Mouse (Mus musculus) common myeloid progenitor, adult 5-6 weeks (primary cell): ENCODE measurements around the gene Cdc42. TPM values are rescaled to one million over a fixed set of nuclear protein-coding genes. Genes with fewer than 3 reads are reported as not detected.

ENCODE experiments used
- ATAC-seq: replicated peaks from 2 replicates; pipeline ENCODE4 v1.8.0; 2016; ENCODE audit warnings: low read depth, mild to moderate bottlenecking, moderate TSS enrichment, inconsistent platforms; ENCODE audit not compliant: poor library complexity, severe bottlenecking
- total RNA-seq: library from RNA; stranded (forward); fragments of 200-1000, 187-1606 nt; gene quantifications from 2 replicates; pipeline ENCODE4 v1.2.3, GENCODE M21; 2017

Cdc42 gene
- 481 and 507 TPM in 2 replicates for total RNA-seq

DNA sequence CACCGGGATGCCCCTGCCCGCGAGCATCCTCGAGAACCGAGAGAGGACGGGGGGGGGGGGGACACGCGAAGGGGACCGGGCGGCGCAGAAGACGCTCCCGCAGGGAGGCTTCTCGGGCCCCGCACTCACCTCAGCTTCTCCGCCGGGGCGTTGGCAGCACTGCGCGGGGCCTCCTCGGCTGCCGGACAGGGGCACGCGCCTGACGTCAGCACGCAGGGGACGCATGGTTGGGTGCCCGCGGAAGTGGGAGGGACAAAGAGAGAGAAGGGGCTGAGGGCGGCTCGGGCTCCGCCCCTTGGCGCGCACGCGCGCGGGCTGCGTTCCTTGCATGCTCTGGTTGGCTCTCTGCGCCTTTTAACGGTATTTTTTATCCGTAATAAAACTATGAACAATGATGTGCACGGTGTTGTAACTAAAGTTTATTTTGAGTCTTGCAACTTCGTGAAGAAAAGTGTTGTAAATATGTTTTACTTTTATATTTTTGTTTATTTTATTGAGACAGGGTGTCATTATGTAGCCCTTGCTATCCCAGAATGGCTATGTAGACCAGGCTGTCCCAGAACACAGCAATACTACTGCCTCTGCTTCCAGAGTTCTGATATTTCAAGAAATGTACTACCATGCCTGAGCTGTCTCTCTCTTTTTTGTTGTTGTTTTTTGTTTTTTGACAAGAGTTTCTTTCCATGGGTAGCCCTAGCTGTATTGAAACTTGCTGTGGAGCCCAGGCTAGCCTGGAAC, at the start of gene Cdc42:
Cdc42 (minus strand) TSS at position 204 of the 738 bp plus-strand sequence.
- peak; percentile 95 for ATAC-seq

DNA sequence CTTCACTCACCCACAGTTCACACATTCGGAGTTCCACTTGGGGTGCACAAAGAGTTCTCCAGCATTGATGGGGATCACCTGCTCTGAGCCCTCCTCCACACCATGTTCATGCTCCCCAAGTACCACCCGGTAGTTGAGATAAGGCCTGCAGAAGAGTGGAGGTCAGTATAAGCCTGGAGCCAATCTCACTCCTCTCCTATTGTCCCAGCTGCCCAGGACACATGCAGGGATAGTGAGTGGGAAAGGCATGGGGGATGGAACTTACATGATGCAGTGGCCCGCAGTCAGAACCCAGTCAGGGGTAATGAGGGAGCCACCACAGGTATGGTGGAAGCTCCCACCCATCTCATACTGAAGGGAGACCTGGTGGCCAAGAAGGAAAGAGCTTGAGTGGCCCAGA, 48.1 kb upstream of the Cdc42 start:
- no peak for ATAC-seq

GRCm38 (mm10) chr4:137396641-137397525, 39.4 kb upstream of the Cdc42 start:
- ATAC-seq = no peak

GRCm38 (mm10) chr4:137393378-137394135, 36.0 kb upstream of the Cdc42 start:
- no peak for ATAC-seq

DNA sequence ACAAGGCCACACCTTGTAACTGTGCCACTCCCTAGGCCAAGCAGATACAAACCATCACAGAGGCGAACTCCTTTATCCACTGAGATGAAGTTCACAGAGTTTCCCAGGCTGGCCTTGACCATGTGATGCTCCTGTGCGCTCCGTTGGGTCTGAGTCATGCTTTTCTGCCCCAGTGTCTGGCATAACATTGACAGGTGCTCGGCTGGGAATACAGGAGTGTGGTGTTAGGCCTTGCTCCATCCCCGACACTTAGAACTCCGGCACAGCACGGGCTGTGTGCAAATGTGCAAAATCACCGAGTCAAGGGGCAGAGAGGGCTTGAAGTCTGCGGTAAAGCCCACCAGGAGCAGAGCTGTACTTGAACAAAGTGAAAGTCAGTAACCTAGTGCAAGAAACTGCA, 35.4 kb upstream of the Cdc42 start:
- ATAC-seq = no peak

DNA sequence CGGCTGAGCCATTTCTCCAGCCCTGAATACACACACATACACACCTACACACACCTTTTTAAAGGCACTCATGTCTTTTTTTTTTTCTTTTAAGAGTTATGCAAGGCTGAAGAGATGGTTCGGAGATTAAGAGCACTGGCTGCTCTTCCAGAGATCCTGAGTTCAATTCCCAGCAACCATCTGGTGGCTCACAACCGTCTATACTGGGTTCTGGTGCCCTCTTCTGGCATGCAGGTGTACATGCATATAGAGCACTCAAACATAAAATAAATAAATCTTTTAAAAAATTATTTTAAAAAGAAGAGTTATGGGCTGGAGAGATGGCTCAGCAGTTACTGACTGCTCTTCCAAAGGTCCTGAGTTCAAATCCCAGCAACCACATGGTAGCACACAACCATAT, 33.8 kb upstream of the Cdc42 start:
- ATAC-seq = no peak

DNA sequence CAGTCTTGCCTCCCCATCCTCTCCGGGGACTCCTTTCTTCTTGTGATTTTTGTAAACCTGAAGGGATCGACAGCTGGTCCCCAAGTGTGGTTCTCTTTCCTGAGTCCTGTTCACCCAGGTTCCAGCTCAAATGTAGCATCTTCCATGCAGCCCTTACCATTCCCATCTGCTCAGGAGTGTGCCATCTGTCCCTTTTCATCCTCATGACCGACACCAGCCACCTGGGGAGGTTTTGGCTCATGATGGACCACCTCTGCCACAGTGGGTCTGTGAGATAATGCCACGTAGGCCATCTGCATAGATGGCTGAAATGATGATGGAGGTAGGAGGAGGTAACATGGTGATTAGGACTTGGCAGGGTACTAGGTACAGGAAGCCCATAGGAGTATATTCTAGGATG, 32.7 kb upstream of the Cdc42 start:
- no peak for ATAC-seq

DNA sequence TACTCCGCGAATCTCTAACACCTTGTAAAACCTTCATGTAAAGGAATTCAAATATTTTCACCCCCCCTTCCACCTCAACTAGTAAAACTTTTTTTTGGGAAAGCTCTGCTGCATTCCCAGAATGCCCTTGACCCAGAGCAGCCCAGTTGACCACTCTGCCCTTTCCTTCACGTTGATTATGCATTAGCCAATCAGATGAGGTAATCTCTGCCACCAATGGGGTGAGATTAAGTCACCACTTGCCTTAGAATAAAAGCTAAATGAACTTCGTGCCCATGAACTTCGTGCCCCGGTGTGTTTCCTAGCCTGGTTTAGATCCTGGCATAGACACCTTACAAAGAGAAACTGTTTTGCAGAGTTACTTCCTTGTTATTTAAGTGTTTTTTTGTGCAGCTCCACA, 31.5 kb upstream of the Cdc42 start:
- ATAC-seq = 0 out of 2 replicates have a peak, but pooled peaks have one; percentile 18

- ATAC-seq = peak; percentile 89
These were observed 30.7 kb upstream of the Cdc42 start for GRCm38 (mm10) chr4:137388059-137388794.

GRCm38 (mm10) chr4:137387482-137388058, 30.1 kb upstream of the Cdc42 start:
- no peak for ATAC-seq

GRCm38 (mm10) chr4:137380702-137381605, 23.4 kb upstream of the Cdc42 start:
- ATAC-seq = peak; percentile 89

GRCm38 (mm10) chr4:137379713-137380255, 22.3 kb upstream of the Cdc42 start:
- ATAC-seq = no peak

GRCm38 (mm10) chr4:137379085-137379484, 21.6 kb upstream of the Cdc42 start:
- ATAC-seq = no peak

DNA sequence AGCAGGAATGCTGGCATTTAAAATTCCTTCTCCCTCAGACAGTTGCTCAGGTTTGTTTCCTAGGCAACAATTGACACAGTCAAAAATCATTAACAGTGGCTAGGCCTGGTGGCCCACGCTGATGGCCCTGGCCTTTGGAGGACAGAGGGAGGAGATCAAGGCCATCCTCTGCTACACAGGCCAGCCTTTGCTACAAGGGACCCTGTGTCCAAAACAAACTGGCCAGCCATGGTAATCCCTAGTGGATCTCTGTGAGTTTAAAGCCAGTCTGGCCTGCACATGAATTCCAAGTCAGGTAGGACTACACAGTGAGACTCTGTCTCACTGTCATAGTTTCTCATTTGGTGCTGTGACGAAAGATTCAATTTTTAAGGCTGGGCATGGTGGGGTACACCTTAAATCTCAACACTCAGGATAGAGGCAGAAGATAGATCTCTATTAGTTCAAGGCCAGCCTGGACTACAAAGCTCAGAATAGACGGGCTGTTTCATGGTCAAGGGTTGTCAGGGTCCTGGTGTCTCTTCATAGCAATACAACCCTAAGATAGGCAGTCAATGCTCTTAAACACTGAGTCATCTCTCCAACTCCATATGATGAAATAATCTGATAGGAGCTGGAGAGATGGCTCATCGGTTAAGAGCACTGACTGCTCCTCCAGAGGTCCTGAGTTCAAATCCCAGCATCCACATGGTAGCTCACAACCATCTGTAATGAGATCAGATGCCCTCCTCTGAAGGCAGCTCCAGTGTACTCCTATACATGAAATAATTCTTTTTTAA, 20.2 kb upstream of the Cdc42 start:
- no peak for ATAC-seq

GRCm38 (mm10) chr4:137376778-137377177, 19.3 kb upstream of the Cdc42 start:
- ATAC-seq = peak; percentile 23

DNA sequence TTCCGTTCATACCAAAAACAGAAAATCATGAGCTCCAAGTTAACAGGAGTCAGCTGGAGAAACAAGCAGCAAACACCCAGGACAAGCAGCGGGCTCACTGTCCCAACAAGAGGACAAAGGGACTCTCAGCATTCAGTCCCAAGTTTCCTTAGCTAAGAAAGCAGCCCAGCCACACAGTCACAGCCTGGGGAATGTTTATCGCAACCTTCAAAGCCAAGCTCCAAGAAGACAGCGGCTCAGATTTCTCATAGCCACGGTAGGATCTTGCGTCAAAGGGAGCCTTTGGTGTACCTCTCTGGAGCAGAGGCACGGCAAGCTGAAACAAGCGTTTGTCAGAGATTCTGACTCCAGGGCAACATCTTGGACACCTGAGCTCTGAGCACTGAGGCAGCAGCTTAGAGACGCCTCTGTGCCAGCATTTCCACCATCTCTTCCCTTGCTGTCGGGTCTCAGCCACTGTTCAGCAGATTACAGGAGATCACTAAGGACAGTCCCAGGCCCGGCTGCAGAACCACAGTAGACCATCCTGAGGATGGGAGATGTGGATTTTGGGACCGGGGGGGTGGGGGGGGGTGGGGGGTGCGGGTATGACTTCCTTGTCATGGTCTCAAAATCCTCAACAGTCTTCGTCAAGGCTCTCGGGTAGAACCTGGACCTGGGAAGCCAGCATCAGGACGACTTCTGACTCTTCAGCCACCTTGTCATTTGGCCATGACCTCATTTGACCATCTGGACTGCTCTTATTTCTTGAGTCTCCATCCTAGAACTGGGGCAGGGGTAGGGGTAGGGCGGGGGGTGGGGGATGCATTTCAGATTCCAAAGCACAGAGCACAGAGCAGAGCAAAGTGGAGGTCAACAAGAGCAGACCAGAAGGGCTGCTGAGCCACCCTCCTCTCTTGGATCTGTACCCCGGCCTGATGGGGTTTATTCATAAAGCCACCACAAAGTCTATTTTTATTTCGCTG, 18.1 kb upstream of the Cdc42 start:
- ATAC-seq = no peak
